Mouse (Mus musculus) brain, adult 10 weeks (tissue): ENCODE data around the gene Gamt. TPM values are rescaled to one million over a fixed set of nuclear protein-coding genes. Genes with fewer than 3 reads are reported as not detected.

Experiments
- polyA plus RNA-seq: library from polyadenylated mRNA; stranded (reverse); fragments of 350-450 nt; fragmentation: Illumina TruSeq; extraction: RNeasy Lipid Tissue Mini Kit (QIAGEN cat#74804); gene quantifications from one replicate; pipeline ENCODE4 v1.2.3, GENCODE M21; 2015; ENCODE audit warnings: low read depth, low replicate concordance

The Gamt gene
- 26.5 TPM for polyA plus RNA-seq

DNA sequence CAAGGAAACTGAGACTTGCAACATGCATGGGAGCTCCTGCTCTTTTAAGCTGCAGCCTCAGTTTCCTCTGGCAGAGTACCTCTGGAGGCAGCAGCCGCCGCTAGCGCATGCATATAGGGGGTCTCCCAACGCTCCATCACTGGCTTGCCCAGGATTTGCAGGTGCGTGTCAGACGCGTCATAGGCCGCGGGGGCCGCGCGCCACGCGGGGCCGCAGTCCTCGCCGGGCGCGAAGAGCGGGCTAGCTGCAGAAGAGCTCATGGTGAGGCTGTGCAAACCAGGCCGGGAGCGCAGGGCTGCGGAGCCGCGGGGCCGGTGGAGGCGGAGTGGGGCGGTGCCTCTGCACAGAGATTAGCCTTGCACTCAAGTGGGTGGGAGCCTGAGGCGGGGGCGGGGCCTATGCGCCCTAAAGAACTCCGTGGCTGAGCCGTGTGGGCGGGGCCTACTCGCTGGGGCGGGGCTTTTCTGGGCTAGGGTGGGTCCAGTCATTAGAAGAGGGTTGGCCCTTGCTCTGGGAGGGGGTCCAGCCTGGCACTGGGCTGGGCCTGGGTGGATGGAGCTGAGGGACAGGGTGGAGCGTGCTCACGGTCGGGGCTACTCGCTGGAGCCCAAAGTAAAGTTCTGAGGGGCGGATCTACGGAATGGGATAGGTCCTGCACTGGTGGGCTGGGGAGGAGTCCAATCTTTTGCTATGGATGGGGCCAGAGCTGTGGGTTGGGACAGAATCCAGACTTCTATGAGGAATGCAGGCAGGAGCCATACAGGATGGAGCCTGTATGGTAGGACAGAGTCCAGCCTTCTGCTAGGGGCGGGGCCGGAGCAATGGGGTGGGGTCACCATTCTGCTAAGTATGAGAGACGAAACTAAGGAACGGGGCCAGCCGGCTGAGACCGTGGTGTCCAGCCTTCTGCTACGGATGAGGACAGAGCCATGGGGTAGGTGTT is at the start of gene Gamt, which contains the start of gene Dazap1:
Gamt (minus strand) TSS at position 371 of the 943 bp plus-strand sequence.
Dazap1 (plus strand) TSS at position 845 of the 943 bp plus-strand sequence.

GRCm38 (mm10) chr10:80295618-80296425 is 35.0 kb upstream of the Gamt start, which contains the start of gene Apc2:
Gene Apc2, plus strand, starts transcription at chr10:80295977.

DNA sequence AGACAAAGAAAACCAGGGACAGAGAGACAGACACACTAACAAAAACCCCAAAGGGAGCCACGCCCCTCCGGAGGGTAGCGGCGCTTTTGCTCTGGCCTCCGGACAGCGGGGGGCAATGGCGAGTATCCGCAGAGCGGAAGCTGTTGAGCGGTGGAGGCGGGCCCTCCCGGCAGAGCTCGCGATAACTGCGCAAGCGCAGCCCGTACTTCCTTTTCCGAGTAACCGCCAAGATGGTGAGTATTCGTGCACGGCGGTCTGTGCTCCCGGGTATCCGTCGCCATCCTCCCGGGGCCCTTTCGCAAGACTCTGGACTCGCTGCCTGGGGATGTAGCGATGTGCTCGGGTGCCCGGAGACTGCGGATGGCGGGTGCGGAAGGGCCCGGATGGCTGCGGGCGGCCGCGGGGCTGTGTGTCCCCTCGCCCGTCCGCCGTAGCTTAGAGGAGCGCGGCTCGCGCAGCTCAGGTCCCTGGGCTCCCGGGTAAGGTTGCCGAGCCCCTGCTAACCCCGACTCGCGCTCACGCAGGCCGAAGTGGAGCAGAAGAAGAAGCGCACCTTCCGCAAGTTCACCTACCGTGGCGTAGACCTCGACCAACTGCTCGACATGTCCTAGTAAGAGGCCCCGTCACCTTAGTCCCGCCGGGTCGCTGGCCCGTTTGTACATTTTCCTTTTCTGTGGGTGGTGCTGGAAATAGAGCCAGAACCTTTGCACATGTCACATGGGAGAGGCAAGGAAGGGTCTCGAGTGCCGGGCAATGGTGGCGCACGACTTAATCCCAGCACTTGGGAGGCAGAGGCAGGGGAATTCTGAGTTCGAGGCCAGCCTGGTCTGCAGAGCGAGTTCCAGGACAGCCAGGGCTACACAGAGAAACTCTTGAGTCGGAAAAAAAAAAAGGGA is 31.7 kb upstream of the Gamt start, which contains the start of gene Rps15:
Rps15 (plus strand) TSS at position 203 of the 896 bp plus-strand sequence.

DNA sequence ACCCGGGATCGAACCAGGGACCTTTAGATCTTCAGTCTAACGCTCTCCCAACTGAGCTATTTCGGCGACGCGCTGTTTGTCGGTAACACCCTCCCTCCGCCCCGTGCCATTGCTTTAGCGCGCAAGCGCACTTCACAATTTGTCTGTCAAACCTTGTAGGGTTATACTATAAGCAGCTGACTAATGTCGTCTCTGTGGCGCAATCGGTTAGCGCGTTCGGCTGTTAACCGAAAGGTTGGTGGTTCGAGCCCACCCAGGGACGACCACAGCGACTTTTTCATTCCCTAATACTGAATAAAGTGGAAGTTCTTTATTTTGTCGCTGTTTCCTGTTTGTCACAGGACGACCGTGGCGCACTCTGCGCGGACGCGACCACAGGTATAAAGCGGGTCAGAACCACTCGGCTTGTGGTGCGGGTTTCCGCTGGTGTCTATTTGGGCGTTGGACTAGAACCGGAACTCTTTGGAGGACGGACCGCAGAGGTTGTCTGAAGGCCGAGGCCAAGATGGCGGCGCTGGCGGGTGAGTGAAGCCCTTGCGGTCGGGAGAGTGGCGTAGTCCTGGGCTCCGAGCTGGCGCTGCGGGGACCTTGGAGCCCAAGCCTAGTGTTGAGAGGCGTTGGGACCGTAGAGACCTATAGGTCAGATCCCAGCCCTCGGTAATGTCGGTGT is 11.7 kb downstream of the Gamt start, which contains the start of gene Ndufs7:
Ndufs7 (plus strand) TSS at position 151 of the 670 bp plus-strand sequence.

GRCm38 (mm10) chr10:80226416-80227165 is 34.2 kb downstream of the Gamt start, which contains the start of gene Mum1:
Gene Mum1, plus strand, starts transcription at chr10:80226434.

Other genes with a start within 250 kb of the Gamt start
- gene Arhgap45, start 244.4 kb downstream of the Gamt start, polyA plus RNA-seq = 3.5 TPM
- gene Polr2e, start 221.2 kb downstream of the Gamt start, polyA plus RNA-seq = 134 TPM
- 889 TPM for gene Gpx4, start 213.8 kb downstream of the Gamt start, polyA plus RNA-seq
- 11.7 TPM for gene Sbno2, start 155.4 kb downstream of the Gamt start, polyA plus RNA-seq
- 71.6 TPM for gene Stk11, start 145.2 kb downstream of the Gamt start, polyA plus RNA-seq
- 443 TPM for gene Atp5d, start 122.4 kb downstream of the Gamt start, polyA plus RNA-seq
- gene Cbarp, start 120.2 kb downstream of the Gamt start, polyA plus RNA-seq = 231 TPM
- gene Midn, start 112.7 kb downstream of the Gamt start, polyA plus RNA-seq = 29.1 TPM
- 124 TPM for gene Cirbp, start 95.0 kb downstream of the Gamt start, polyA plus RNA-seq
- gene 1600002K03Rik, start 88.1 kb downstream of the Gamt start, polyA plus RNA-seq = 10.3 TPM
- gene Efna2, start 81.5 kb downstream of the Gamt start, polyA plus RNA-seq = 4.6 TPM
- gene Mum1, start 34.6 kb downstream of the Gamt start, polyA plus RNA-seq = 25.9 TPM
- gene Ndufs7, start 11.9 kb downstream of the Gamt start, polyA plus RNA-seq = 264 TPM
- 59.3 TPM for gene Dazap1, start 474 bp upstream of the Gamt start, polyA plus RNA-seq
- 2,153 TPM for gene Rps15, start 31.4 kb upstream of the Gamt start, polyA plus RNA-seq
- gene Apc2, start 35.0 kb upstream of the Gamt start, polyA plus RNA-seq = 48.2 TPM
- gene 2310011J03Rik, start 59.5 kb upstream of the Gamt start, polyA plus RNA-seq = 50.9 TPM
- gene Pcsk4, start 68.5 kb upstream of the Gamt start, polyA plus RNA-seq = 5.7 TPM
- gene Reep6, start 68.9 kb upstream of the Gamt start, polyA plus RNA-seq = 6.6 TPM
- 3.8 TPM for gene Adamtsl5, start 87.4 kb upstream of the Gamt start, polyA plus RNA-seq
- gene Plk5, start 95.4 kb upstream of the Gamt start, polyA plus RNA-seq = 18.6 TPM
- gene Mex3d, start 126.6 kb upstream of the Gamt start, polyA plus RNA-seq = 8.2 TPM
- gene Mbd3, start 138.5 kb upstream of the Gamt start, polyA plus RNA-seq = 143 TPM
- 727 TPM for gene Uqcr11, start 145.8 kb upstream of the Gamt start, polyA plus RNA-seq
- 15.2 TPM for gene Tcf3, start 172.6 kb upstream of the Gamt start, polyA plus RNA-seq
- 0.09 TPM for gene Onecut3, start 233.8 kb upstream of the Gamt start, polyA plus RNA-seq